Mouse (Mus musculus) kidney, adult 2 months (tissue): ENCODE measurements around the gene Foxo1. TPM values are rescaled to one million over a fixed set of nuclear protein-coding genes. Genes with fewer than 3 reads are reported as not detected.

Experiments
- DNase-seq: peaks from one replicate; pipeline ENCODE4 v3.0.0; 2021
- H3K27ac ChIP-seq: fragments of 200-500 bp; 2 replicates; pipeline ENCODE4 v1.5.1; 2012; ENCODE audit warnings: low read depth, low read length, control low read depth, inconsistent platforms; ENCODE audit not compliant: insufficient read depth
- H3K27me3 ChIP-seq: fragments of 200-500 bp; replicated peaks from 2 replicates; pipeline ENCODE4 v1.6.1; 2012; ENCODE audit warnings: mild to moderate bottlenecking, moderate library complexity, low read length, inconsistent platforms; ENCODE audit not compliant: control insufficient read depth, insufficient read depth
- H3K36me3 ChIP-seq: fragments of 200-500 bp; 2 replicates; pipeline ENCODE4 v1.6.1; 2012; ENCODE audit warnings: mild to moderate bottlenecking, moderate library complexity, low read length, inconsistent platforms; ENCODE audit not compliant: control insufficient read depth, insufficient read depth
- H3K4me1 ChIP-seq: fragments of 200-500 bp; 2 replicates; pipeline ENCODE4 v1.6.1; 2011; ENCODE audit warnings: low read length; ENCODE audit not compliant: control insufficient read depth, insufficient read depth
- H3K4me3 ChIP-seq: fragments of 200-500 bp; 2 replicates; pipeline ENCODE4 v1.5.1; 2011; ENCODE audit warnings: mild to moderate bottlenecking, low read depth, low read length, control low read depth; ENCODE audit not compliant: insufficient read depth
- CTCF ChIP-seq: fragments of 200-500 bp; conservative IDR thresholded peaks from 2 replicates; pipeline ENCODE4 v1.5.1; 2011; ENCODE audit warnings: low read depth, mild to moderate bottlenecking, control low read depth, low read length, moderate library complexity, mixed read lengths; ENCODE audit not compliant: insufficient read depth, insufficient read length
- POLR2A ChIP-seq: fragments of 200-500 bp; IDR thresholded peaks from one replicate; pipeline ENCODE4 v1.6.1; 2011; ENCODE audit warnings: low read depth, low read length, control low read depth
- WGBS: fragments of 180-500 bp; shearing (Covaris S2); methylation state at CpG from one replicate; pipeline ENCODE4 v1.1.7; 2018; 5-methylcytosine and 5-hydroxymethylcytosine counted together
- polyA plus RNA-seq: library from polyadenylated mRNA; depleted of rRNA; stranded (reverse); fragments of >200 nt; gene quantifications from 2 replicates; pipeline ENCODE4 v1.2.3, GENCODE M21; 2012

Gene Foxo1
- polyA plus RNA-seq, 1 experiment: 14.4 TPM

- WGBS: 9% methylated on average over 18 of the region's 18 CpGs
- H3K4me1 ChIP-seq: no peaks in the 10 kb centered on the region
- H3K27ac ChIP-seq: no peak overlapping the region
- TF ChIP-seq CTCF: peak; percentile 72
- no peak for TF ChIP-seq POLR2A
- H3K27me3 ChIP-seq: no peaks in the 10 kb centered on the region
- peak; percentile 69 for DNase-seq
- peak overlapping the region; percentile 15; the same call in 1 of the 2 replicates for H3K4me3 ChIP-seq
- no peaks in the 10 kb centered on the region for H3K36me3 ChIP-seq
Observed at GRCm38 (mm10) chr3:52257782-52258441, 10.2 kb upstream of the Foxo1 start.

- H3K27me3 ChIP-seq: no peaks in the 10 kb centered on the region
- TF ChIP-seq CTCF (no peak), POLR2A (no peak)
- 13% methylated on average over 3 of the region's 3 CpGs for WGBS
- no peak overlapping the region for H3K27ac ChIP-seq
- H3K36me3 ChIP-seq: no peaks in the 10 kb centered on the region
- H3K4me3 ChIP-seq: no peak overlapping the region
- DNase-seq: peak; percentile 80
- no peaks in the 10 kb centered on the region for H3K4me1 ChIP-seq
Observed at GRCm38 (mm10) chr3:52258532-52258931, 9.6 kb upstream of the Foxo1 start.

GRCm38 (mm10) chr3:52262431-52263161, 5.5 kb upstream of the Foxo1 start:
- Histone ChIP-seq H3K27ac (no peak overlapping the region), H3K36me3 (no peaks in the 10 kb centered on the region), H3K27me3 (no peaks in the 10 kb centered on the region), H3K4me3 (no peak overlapping the region), H3K4me1 (no peaks in the 10 kb centered on the region)
- DNase-seq: peak; percentile 85
- WGBS: 39% methylated on average over 13 of the region's 13 CpGs
- TF ChIP-seq CTCF (peak; percentile 93), POLR2A (no peak)

GRCm38 (mm10) chr3:52264354-52264753, 3.8 kb upstream of the Foxo1 start:
- TF ChIP-seq CTCF: no peak
- TF ChIP-seq POLR2A: no peak
- Histone ChIP-seq H3K27ac (no peak overlapping the region), H3K4me1 (no peaks in the 10 kb centered on the region), H3K36me3 (no peaks in the 10 kb centered on the region), H3K4me3 (no peak overlapping the region), H3K27me3 (no peaks in the 10 kb centered on the region)
- 85% methylated on average over 8 of the region's 8 CpGs for WGBS
- DNase-seq: no peak

- no peak overlapping the region for H3K4me3 ChIP-seq
- DNase-seq: peak; percentile 69
- no peaks in the 10 kb centered on the region for H3K4me1 ChIP-seq
- H3K36me3 ChIP-seq: no peaks in the 10 kb centered on the region
- TF ChIP-seq POLR2A (no peak), CTCF (no peak)
- no peaks in the 10 kb centered on the region for H3K27me3 ChIP-seq
- 52% methylated on average over 17 of the region's 17 CpGs for WGBS
- peak overlapping the region; percentile 20; the same call in 1 of the 2 replicates for H3K27ac ChIP-seq
Observed at GRCm38 (mm10) chr3:52266606-52267160, 1.5 kb upstream of the Foxo1 start.

- Histone ChIP-seq H3K36me3 (no peaks in the 10 kb centered on the region), H3K4me3 (peak overlapping the region; percentile 83), H3K27ac (peak overlapping the region; percentile 82), H3K27me3 (no peaks in the 10 kb centered on the region), H3K4me1 (peaks cover 2% of the 10 kb centered on the region; the same call in 1 of the 2 replicates)
- TF ChIP-seq POLR2A (no peak), CTCF (no peak)
- no peak for DNase-seq
- WGBS: 2% methylated on average over 15 of the region's 15 CpGs
Observed at GRCm38 (mm10) chr3:52267293-52267651, 864 bp upstream of the Foxo1 start.

GRCm38 (mm10) chr3:52268487-52268736, 276 bp downstream of the Foxo1 start:
- peak overlapping the region; percentile 100 for H3K4me3 ChIP-seq
- TF ChIP-seq POLR2A: no peak
- no peak for TF ChIP-seq CTCF
- H3K27me3 ChIP-seq: no peaks in the 10 kb centered on the region
- no peak for DNase-seq
- 1% methylated on average over 40 of the region's 40 CpGs for WGBS
- no peaks in the 10 kb centered on the region for H3K36me3 ChIP-seq
- peaks cover 10% of the 10 kb centered on the region for H3K4me1 ChIP-seq
- H3K27ac ChIP-seq: peak overlapping the region; percentile 97
